Mouse (Mus musculus): ENCODE results near the gene Mif. TPM values are rescaled to one million over a fixed set of nuclear protein-coding genes. Genes with fewer than 3 reads are reported as not detected.
A peak's percentile ranks its signal among the peaks of the same experiment; 100 is the strongest.
"Not testable (repeated sequence)": the region's sequence is repeated elsewhere in the genome, so short reads cannot be mapped to it uniquely, and the experiment has no call there.

The Mif gene
- polyA plus RNA-seq, 2 experiments, result 1,598 to 1,684 TPM

DNA sequence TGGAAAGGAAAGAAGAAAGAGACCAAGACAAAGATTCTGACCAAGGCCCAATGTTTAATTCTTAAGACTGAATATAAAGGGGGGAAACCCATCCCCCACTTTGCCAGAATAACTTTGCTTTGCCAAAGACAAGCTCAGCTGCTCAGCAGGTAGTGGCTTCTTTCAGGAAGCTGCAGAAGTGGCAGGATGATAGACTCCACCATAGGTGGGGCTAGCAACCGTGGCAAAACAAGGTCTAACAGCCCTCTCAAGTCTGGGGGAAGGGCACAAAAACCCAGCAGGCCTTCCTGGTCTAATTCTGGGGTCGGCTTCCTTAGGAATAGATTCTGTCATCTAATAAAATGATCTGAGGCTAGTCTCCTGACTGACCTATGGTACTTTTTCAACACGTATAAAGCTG is 11.7 kb downstream of the Mif start:
- H3K9me3 ChIP-seq (ENCODE audit: control insufficient read depth, low read length), result no peaks in the 10 kb centered on the region
- no peak for ATAC-seq (ENCODE audit: low FRiP score, low read depth)
- H3K4me1 ChIP-seq (ENCODE audit: control insufficient read depth, insufficient read depth, low read length), result peaks cover 10% of the 10 kb centered on the region; the same call in 1 of the 2 replicates
- no peak for DNase-seq (ENCODE audit: low spot score)
- H3K4me3 ChIP-seq (replicated peaks; ENCODE audit: low read length), result no peak overlapping the region
- no peaks in the 10 kb centered on the region for H3K27me3 ChIP-seq (ENCODE audit: control insufficient read depth, insufficient read depth, low read length)
- 28% methylated on average over 3 of the region's 3 CpGs for WGBS
- no peak overlapping the region for H3K4me2 ChIP-seq (replicated peaks; ENCODE audit: low read depth, low read length, severe bottlenecking)
- H3K9ac ChIP-seq (ENCODE audit: low read depth, low read length, severe bottlenecking), result no peak overlapping the region
- no peaks in the 10 kb centered on the region for H3K36me3 ChIP-seq (ENCODE audit: control insufficient read depth, insufficient read depth, low read length)
- H3K27ac ChIP-seq (replicated peaks; ENCODE audit: low read depth, low read length), result no peak overlapping the region
- no peak for TF ChIP-seq POLR2A (IDR thresholded peaks at IDR 0.05; ENCODE audit: borderline replicate concordance, extremely low read depth, insufficient read depth, insufficient read length)

DNA sequence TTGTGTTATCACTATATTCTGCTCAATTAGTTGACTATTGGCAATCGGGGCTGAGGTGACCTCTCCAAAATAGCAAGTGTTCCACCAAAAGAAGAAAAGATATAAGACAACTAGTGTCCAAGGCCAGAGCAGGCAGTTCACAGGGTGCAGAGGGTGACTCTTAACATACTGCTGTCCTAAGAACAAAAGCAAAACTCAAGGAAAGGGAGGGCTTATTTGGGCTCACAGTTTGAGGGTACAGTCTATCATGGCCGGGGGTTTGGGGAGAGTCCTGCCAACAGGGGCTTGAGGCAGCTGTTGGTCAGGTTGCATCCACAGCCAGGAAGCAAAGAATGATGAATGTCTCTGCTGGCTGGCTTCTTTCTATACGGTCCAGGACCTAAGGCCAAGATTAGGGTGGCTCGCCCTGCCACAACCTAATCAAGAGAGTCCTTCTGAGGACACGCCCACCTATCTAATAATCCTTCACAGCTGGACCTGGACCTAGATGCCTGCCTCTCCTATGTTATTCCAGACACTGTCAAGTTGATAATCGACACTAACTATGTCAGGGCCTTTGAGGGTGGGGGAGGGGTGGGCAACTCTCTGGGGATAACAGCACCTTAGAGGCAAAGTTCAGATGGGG is 14.6 kb downstream of the Mif start:
- Histone ChIP-seq H3K9me3 (ENCODE audit: control insufficient read depth, low read length) (no peaks in the 10 kb centered on the region), H3K36me3 (ENCODE audit: control insufficient read depth, insufficient read depth, low read length) (no peaks in the 10 kb centered on the region), H3K27ac (replicated peaks; ENCODE audit: low read depth, low read length) (no peak overlapping the region), H3K27me3 (ENCODE audit: control insufficient read depth, insufficient read depth, low read length) (no peaks in the 10 kb centered on the region), H3K4me3 (replicated peaks; ENCODE audit: low read length) (no peak overlapping the region), H3K4me2 (replicated peaks; ENCODE audit: low read depth, low read length, severe bottlenecking) (no peak overlapping the region), H3K9ac (ENCODE audit: low read depth, low read length, severe bottlenecking) (no peak overlapping the region), H3K4me1 (ENCODE audit: control insufficient read depth, insufficient read depth, low read length) (no peaks in the 10 kb centered on the region)
- peak; percentile 1 for DNase-seq (ENCODE audit: low spot score)
- no peak for TF ChIP-seq POLR2A (IDR thresholded peaks at IDR 0.05; ENCODE audit: borderline replicate concordance, extremely low read depth, insufficient read depth, insufficient read length)
- ATAC-seq (ENCODE audit: low FRiP score, low read depth), result no peak
- 77% methylated on average over 6 of the region's 6 CpGs for WGBS

DNA sequence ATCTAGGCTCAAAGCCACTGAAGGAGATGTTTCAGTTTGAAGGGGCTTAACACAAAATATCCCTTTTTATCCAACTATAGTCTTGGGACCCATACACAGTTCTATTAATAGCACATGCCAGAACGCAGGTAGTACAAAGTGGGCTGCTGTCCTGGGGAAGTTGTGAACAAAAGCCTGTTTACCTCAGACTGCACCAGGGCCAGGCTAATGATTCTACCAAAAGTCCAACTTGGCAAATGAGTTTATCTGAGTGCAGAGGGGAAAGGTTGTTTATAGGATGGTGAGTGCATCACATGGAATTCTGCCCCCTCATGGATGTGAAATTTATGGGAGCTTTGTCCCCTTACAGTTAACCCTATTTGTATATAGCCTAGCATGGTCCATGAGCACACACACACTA is 15.2 kb downstream of the Mif start:
- no peak overlapping the region for H3K4me2 ChIP-seq (replicated peaks; ENCODE audit: low read depth, low read length, severe bottlenecking)
- no peak overlapping the region for H3K4me3 ChIP-seq (replicated peaks; ENCODE audit: low read length)
- H3K36me3 ChIP-seq (ENCODE audit: control insufficient read depth, insufficient read depth, low read length), result no peaks in the 10 kb centered on the region
- WGBS, result 48% methylated on average over 1 of the region's 1 CpGs
- no peak for TF ChIP-seq POLR2A (IDR thresholded peaks at IDR 0.05; ENCODE audit: borderline replicate concordance, extremely low read depth, insufficient read depth, insufficient read length)
- no peaks in the 10 kb centered on the region for H3K9me3 ChIP-seq (ENCODE audit: control insufficient read depth, low read length)
- no peaks in the 10 kb centered on the region for H3K4me1 ChIP-seq (ENCODE audit: control insufficient read depth, insufficient read depth, low read length)
- no peaks in the 10 kb centered on the region for H3K27me3 ChIP-seq (ENCODE audit: control insufficient read depth, insufficient read depth, low read length)
- H3K9ac ChIP-seq (ENCODE audit: low read depth, low read length, severe bottlenecking), result no peak overlapping the region
- DNase-seq (ENCODE audit: low spot score), result no peak
- no peak for ATAC-seq (ENCODE audit: low FRiP score, low read depth)
- no peak overlapping the region for H3K27ac ChIP-seq (replicated peaks; ENCODE audit: low read depth, low read length)

DNA sequence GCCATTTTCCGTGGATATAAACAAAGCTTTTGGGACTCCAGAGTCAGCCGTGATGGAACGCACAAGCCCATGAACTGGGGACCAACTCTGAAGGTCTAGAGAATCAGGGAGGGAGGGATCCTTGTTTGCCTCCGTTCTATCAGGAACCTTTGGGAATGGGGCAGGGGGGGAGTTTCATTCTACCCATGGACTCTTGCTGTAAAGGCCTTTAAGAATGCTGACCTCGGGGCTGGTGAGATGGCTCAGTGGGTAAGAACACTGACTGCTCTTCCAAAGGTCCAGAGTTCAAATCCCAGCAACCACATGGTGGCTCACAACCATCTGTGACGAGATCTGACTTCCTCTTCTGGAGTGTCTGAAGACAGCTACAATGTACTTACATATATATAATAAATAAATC is 16.1 kb downstream of the Mif start:
- 80% methylated on average over 6 of the region's 6 CpGs for WGBS

DNA sequence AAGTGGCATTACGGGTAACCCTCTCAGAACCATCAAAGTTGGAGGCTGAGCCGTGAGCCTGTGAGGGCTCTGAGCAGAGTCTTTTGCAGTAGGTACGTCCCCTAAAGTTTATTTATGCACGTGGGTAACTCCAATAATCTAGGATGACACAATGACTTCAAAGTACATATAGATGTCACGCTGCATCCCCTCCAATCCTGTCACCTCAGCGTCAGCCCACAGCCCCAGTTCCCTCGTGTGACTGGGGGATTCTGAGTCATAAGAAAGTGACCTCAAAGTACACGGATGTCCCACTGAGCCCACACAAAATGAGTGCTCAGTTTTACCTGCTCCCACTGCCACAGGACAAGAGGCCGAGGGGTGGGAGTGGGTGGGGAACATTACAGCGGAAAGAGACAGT is 20.9 kb downstream of the Mif start:
- no peak for TF ChIP-seq POLR2A (IDR thresholded peaks at IDR 0.05; ENCODE audit: borderline replicate concordance, extremely low read depth, insufficient read depth, insufficient read length)
- DNase-seq (ENCODE audit: low spot score), result no peak
- no peaks in the 10 kb centered on the region for H3K9me3 ChIP-seq (ENCODE audit: control insufficient read depth, low read length)
- H3K4me2 ChIP-seq (replicated peaks; ENCODE audit: low read depth, low read length, severe bottlenecking), result no peak overlapping the region
- no peak overlapping the region for H3K9ac ChIP-seq (ENCODE audit: low read depth, low read length, severe bottlenecking)
- no peaks in the 10 kb centered on the region for H3K36me3 ChIP-seq (ENCODE audit: control insufficient read depth, insufficient read depth, low read length)
- no peak for ATAC-seq (ENCODE audit: low FRiP score, low read depth)
- H3K4me3 ChIP-seq (replicated peaks; ENCODE audit: low read length), result no peak overlapping the region
- no peaks in the 10 kb centered on the region for H3K27me3 ChIP-seq (ENCODE audit: control insufficient read depth, insufficient read depth, low read length)
- no peak overlapping the region for H3K27ac ChIP-seq (replicated peaks; ENCODE audit: low read depth, low read length)
- peaks cover 23% of the 10 kb centered on the region for H3K4me1 ChIP-seq (ENCODE audit: control insufficient read depth, insufficient read depth, low read length)
- 86% methylated on average over 10 of the region's 10 CpGs for WGBS

More for the DNA sequence above, 16.1 kb downstream of the Mif start:
- not testable (repeated sequence) for H3K4me1 ChIP-seq (ENCODE audit: control insufficient read depth, insufficient read depth, low read length); H3K9ac ChIP-seq (ENCODE audit: low read depth, low read length, severe bottlenecking); H3K27me3 ChIP-seq (ENCODE audit: control insufficient read depth, insufficient read depth, low read length); H3K9me3 ChIP-seq (ENCODE audit: control insufficient read depth, low read length); H3K36me3 ChIP-seq (ENCODE audit: control insufficient read depth, insufficient read depth, low read length); H3K4me3 ChIP-seq (replicated peaks; ENCODE audit: low read length); DNase-seq (ENCODE audit: low spot score); H3K27ac ChIP-seq (replicated peaks; ENCODE audit: low read depth, low read length); ATAC-seq (ENCODE audit: low FRiP score, low read depth); H3K4me2 ChIP-seq (replicated peaks; ENCODE audit: low read depth, low read length, severe bottlenecking)

All from limb, embryonic 14.5 days (tissue).